8 mouse cellular contexts compared by ENCODE assay signal in genomic region chr5:115508859-115509147, GRCm38 (mm10). TPM values are rescaled to one million over a fixed set of nuclear protein-coding genes. Genes with fewer than 3 reads are reported as not detected.
DNase-seq lines count a peak whose midpoint lies in the region; ATAC-seq lines count a peak whose summit lies in the region.

No protein-coding gene starts in this region.

- ATAC-seq in lung, embryonic 15.5 days (ENCODE audit: borderline replicate concordance, extremely low read depth, low FRiP score, low TSS enrichment) = no peak
- peak; percentile 89 for ATAC-seq in kidney, embryonic 14.5 days (ENCODE audit: low FRiP score, low TSS enrichment)
- ATAC-seq in midbrain, embryonic 13.5 days = no peak

- H3K4me3 ChIP-seq in lung, embryonic 15.5 days = peak overlapping the region; percentile 91
- peak overlapping the region; percentile 97 for H3K4me3 ChIP-seq in heart, embryonic 10.5 days
- H3K4me3 ChIP-seq in kidney, embryonic 14.5 days (ENCODE audit: low read length) = peak overlapping the region; percentile 95
- peak overlapping the region; percentile 86 for H3K4me3 ChIP-seq in midbrain, embryonic 13.5 days (replicated peaks)

- no peaks in the 10 kb centered on the region for H3K27me3 ChIP-seq in lung, embryonic 15.5 days
- no peaks in the 10 kb centered on the region for H3K27me3 ChIP-seq in heart, embryonic 10.5 days (ENCODE audit: insufficient read depth, poor library complexity, severe bottlenecking)
- no peaks in the 10 kb centered on the region for H3K27me3 ChIP-seq in kidney, embryonic 14.5 days (ENCODE audit: control insufficient read depth, insufficient read depth, low read length)
- no peaks in the 10 kb centered on the region for H3K27me3 ChIP-seq in midbrain, embryonic 13.5 days

- peak overlapping the region; percentile 94 for H3K9ac ChIP-seq in lung, embryonic 15.5 days
- H3K9ac ChIP-seq in kidney, embryonic 14.5 days (ENCODE audit: low read depth, low read length) = peak overlapping the region; percentile 95; the same call in 1 of the 2 replicates
- H3K9ac ChIP-seq in midbrain, embryonic 13.5 days (replicated peaks) = peak overlapping the region; percentile 90

- H3K36me3 ChIP-seq in lung, embryonic 15.5 days = no peaks in the 10 kb centered on the region
- H3K36me3 ChIP-seq in heart, embryonic 10.5 days = peaks cover 8% of the 10 kb centered on the region; the same call in 1 of the 2 replicates
- no peaks in the 10 kb centered on the region for H3K36me3 ChIP-seq in kidney, embryonic 14.5 days (ENCODE audit: control insufficient read depth, insufficient read depth, low read length)
- H3K36me3 ChIP-seq in midbrain, embryonic 13.5 days = no peaks in the 10 kb centered on the region

- no peaks in the 10 kb centered on the region for H3K9me3 ChIP-seq in lung, embryonic 15.5 days
- H3K9me3 ChIP-seq in heart, embryonic 10.5 days = no peaks in the 10 kb centered on the region
- no peaks in the 10 kb centered on the region for H3K9me3 ChIP-seq in kidney, embryonic 14.5 days (ENCODE audit: control insufficient read depth, low read length)
- no peaks in the 10 kb centered on the region for H3K9me3 ChIP-seq in midbrain, embryonic 13.5 days

- H3K27ac ChIP-seq in lung, embryonic 15.5 days = peak overlapping the region; percentile 81
- H3K27ac ChIP-seq in heart, embryonic 10.5 days = 0 out of 2 replicates have a peak overlapping the region, but pooled peaks have one; percentile 95
- H3K27ac ChIP-seq in kidney, embryonic 14.5 days (ENCODE audit: low read depth, low read length) = peak overlapping the region; percentile 80; the same call in 1 of the 2 replicates
- H3K27ac ChIP-seq in midbrain, embryonic 13.5 days = no peak overlapping the region

- no peak for DNase-seq in lung, postnatal 14 days
- DNase-seq in heart, embryonic 10.5 days (ENCODE audit: low spot score) = no peak
- no peak for DNase-seq in B cell, adult 2 months
- no peak for DNase-seq in layer of hippocampus, adult 8-10 months (ENCODE audit: low spot score in 2 of 2)
- DNase-seq in thymus, postnatal 0 days (ENCODE audit: low spot score) = no peak

- peak overlapping the region; percentile 70 for H3K4me2 ChIP-seq in lung, embryonic 15.5 days
- H3K4me2 ChIP-seq in kidney, embryonic 14.5 days (replicated peaks; ENCODE audit: low read depth, low read length) = peak overlapping the region; percentile 61
- H3K4me2 ChIP-seq in midbrain, embryonic 13.5 days (replicated peaks) = peak overlapping the region; percentile 86

- 38% methylated on average over 10 of the region's 10 CpGs for WGBS in lung, embryonic 15.5 days
- WGBS in heart, embryonic 10.5 days = 43% methylated on average over 10 of the region's 10 CpGs
- WGBS in kidney, embryonic 14.5 days = 4% methylated on average over 10 of the region's 10 CpGs
- WGBS in midbrain, embryonic 13.5 days = 26% methylated on average over 10 of the region's 10 CpGs

- peaks cover 39% of the 10 kb centered on the region for H3K4me1 ChIP-seq in lung, embryonic 15.5 days
- peaks cover 49% of the 10 kb centered on the region for H3K4me1 ChIP-seq in heart, embryonic 10.5 days
- H3K4me1 ChIP-seq in kidney, embryonic 14.5 days (ENCODE audit: control insufficient read depth, insufficient read depth, low read length) = peaks cover 37% of the 10 kb centered on the region
- peaks cover 36% of the 10 kb centered on the region for H3K4me1 ChIP-seq in midbrain, embryonic 13.5 days (replicated peaks)

RNA-seq across cellular contexts. Expression of gene Pxn, which starts 2.3 kb away (rescaled TPM):
- 57.1 and 58.6 TPM in 2 replicates for polyA plus RNA-seq in lung, embryonic 15.5 days (2015; fragmentation: Nextera tagmentation; extraction: Ambion mirVana)
- 30.3 and 31.9 TPM in 2 replicates for polyA plus RNA-seq in heart, embryonic 10.5 days (2016; fragmentation: Nextera tagmentation; extraction: Ambion mirVana)
- polyA plus RNA-seq in kidney, embryonic 14.5 days (2014; fragmentation: Nextera tagmentation; extraction: Ambion mirVana) = 21.9 and 22.4 TPM in 2 replicates
- 16.2 and 18.3 TPM in 2 replicates for polyA plus RNA-seq in midbrain, embryonic 13.5 days (2015; fragmentation: Nextera tagmentation; extraction: Ambion mirVana)
- total RNA-seq in layer of hippocampus, adult 8-10 months (2022) = 10 to 100 TPM; 38.1 to 45.8 (median 40.2) TPM
- polyA plus RNA-seq in thymus, postnatal 0 days (2015; fragmentation: Nextera tagmentation; extraction: Ambion mirVana) = 40.2 and 44.8 TPM in 2 replicates

RNA-seq across cellular contexts. Expression of gene Sirt4, which starts 24.3 kb away (rescaled TPM):
- polyA plus RNA-seq in lung, embryonic 15.5 days (2015; fragmentation: Nextera tagmentation; extraction: Ambion mirVana) = 27.2 and 30.4 TPM in 2 replicates
- 18.7 and 19.0 TPM in 2 replicates for polyA plus RNA-seq in heart, embryonic 10.5 days (2016; fragmentation: Nextera tagmentation; extraction: Ambion mirVana)
- 16.4 and 20.9 TPM in 2 replicates for polyA plus RNA-seq in kidney, embryonic 14.5 days (2014; fragmentation: Nextera tagmentation; extraction: Ambion mirVana)
- 26.1 and 28.7 TPM in 2 replicates for polyA plus RNA-seq in midbrain, embryonic 13.5 days (2015; fragmentation: Nextera tagmentation; extraction: Ambion mirVana)
- 10 to 100 TPM; 34.0 to 58.6 (median 41.9) TPM for total RNA-seq in layer of hippocampus, adult 8-10 months (2022)
- 17.0 and 17.3 TPM in 2 replicates for polyA plus RNA-seq in thymus, postnatal 0 days (2015; fragmentation: Nextera tagmentation; extraction: Ambion mirVana)

RNA-seq across cellular contexts. Expression of gene Pla2g1b, which starts 42.7 kb away (rescaled TPM):
- polyA plus RNA-seq in lung, embryonic 15.5 days (2015; fragmentation: Nextera tagmentation; extraction: Ambion mirVana) = 4.7 and 7.0 TPM in 2 replicates
- polyA plus RNA-seq in heart, embryonic 10.5 days (2016; fragmentation: Nextera tagmentation; extraction: Ambion mirVana) = 0.48 and 1.4 TPM in 2 replicates
- 0.46 and 0.57 TPM in 2 replicates for polyA plus RNA-seq in kidney, embryonic 14.5 days (2014; fragmentation: Nextera tagmentation; extraction: Ambion mirVana)
- not detected in 2 replicates for polyA plus RNA-seq in midbrain, embryonic 13.5 days (2015; fragmentation: Nextera tagmentation; extraction: Ambion mirVana)
- not detected for total RNA-seq in layer of hippocampus, adult 8-10 months (2022)
- polyA plus RNA-seq in thymus, postnatal 0 days (2015; fragmentation: Nextera tagmentation; extraction: Ambion mirVana) = 0.99 TPM in 2 replicates

RNA-seq across cellular contexts. Expression of gene Rplp0, which starts 50.5 kb away (rescaled TPM):
- 1,589 and 1,600 TPM in 2 replicates for polyA plus RNA-seq in lung, embryonic 15.5 days (2015; fragmentation: Nextera tagmentation; extraction: Ambion mirVana)
- 1,223 and 1,345 TPM in 2 replicates for polyA plus RNA-seq in heart, embryonic 10.5 days (2016; fragmentation: Nextera tagmentation; extraction: Ambion mirVana)
- 1,879 and 2,111 TPM in 2 replicates for polyA plus RNA-seq in kidney, embryonic 14.5 days (2014; fragmentation: Nextera tagmentation; extraction: Ambion mirVana)
- 905 and 914 TPM in 2 replicates for polyA plus RNA-seq in midbrain, embryonic 13.5 days (2015; fragmentation: Nextera tagmentation; extraction: Ambion mirVana)
- total RNA-seq in layer of hippocampus, adult 8-10 months (2022) = 100 to 1,000 TPM; 188 to 289 (median 230) TPM
- polyA plus RNA-seq in thymus, postnatal 0 days (2015; fragmentation: Nextera tagmentation; extraction: Ambion mirVana) = 1,964 and 2,053 TPM in 2 replicates

RNA-seq across cellular contexts. Expression of gene Gcn1l1, which starts 56.3 kb away (rescaled TPM):
- 35.6 and 40.0 TPM in 2 replicates for polyA plus RNA-seq in lung, embryonic 15.5 days (2015; fragmentation: Nextera tagmentation; extraction: Ambion mirVana)
- 47.8 and 49.8 TPM in 2 replicates for polyA plus RNA-seq in heart, embryonic 10.5 days (2016; fragmentation: Nextera tagmentation; extraction: Ambion mirVana)
- 44.3 and 56.0 TPM in 2 replicates for polyA plus RNA-seq in kidney, embryonic 14.5 days (2014; fragmentation: Nextera tagmentation; extraction: Ambion mirVana)
- polyA plus RNA-seq in midbrain, embryonic 13.5 days (2015; fragmentation: Nextera tagmentation; extraction: Ambion mirVana) = 48.6 and 49.1 TPM in 2 replicates
- total RNA-seq in layer of hippocampus, adult 8-10 months (2022) = 10 to 100 TPM; 72.7 to 85.7 (median 77.4) TPM
- polyA plus RNA-seq in thymus, postnatal 0 days (2015; fragmentation: Nextera tagmentation; extraction: Ambion mirVana) = 19.9 and 21.5 TPM in 2 replicates
